Mouse (Mus musculus): ENCODE measurements at regions not wholly inside any gene's neighbourhood (a gene's known extent, or its start where the extent isn't known, plus 50 kb on each side); places are given as distances from the start of the nearest gene placed in this dataset.
A peak's percentile ranks its signal among the peaks of the same experiment; 100 is the strongest.

GRCm38 (mm10) chr8:75353786-75354185 is 52.6 kb downstream of the Gm10358 start:
- 55% methylated on average over 1 of the region's 1 CpGs for WGBS
- H3K4me3 ChIP-seq (replicated peaks; ENCODE audit: control insufficient read depth, low read depth, low read length), result no peak overlapping the region
- TF ChIP-seq POLR2A (IDR thresholded peaks at IDR 0.05; ENCODE audit: borderline replicate concordance, control insufficient read depth, low read depth, low read length) (no peak), CTCF (IDR thresholded peaks at IDR 0.05; ENCODE audit: control insufficient read depth, insufficient read depth, low read length) (no peak)
- no peaks in the 10 kb centered on the region for H3K4me1 ChIP-seq (ENCODE audit: control insufficient read depth, insufficient read depth, low read length)
- no peak overlapping the region for H3K27ac ChIP-seq (ENCODE audit: control insufficient read depth, insufficient read depth, low read depth, low read length, poor library complexity)

GRCm38 (mm10) chr8:75350141-75350540 is 56.2 kb downstream of the Gm10358 start:
- H3K4me1 ChIP-seq (ENCODE audit: control insufficient read depth, insufficient read depth, low read length), result no peaks in the 10 kb centered on the region
- 49% methylated on average over 1 of the region's 1 CpGs for WGBS
- H3K4me3 ChIP-seq (replicated peaks; ENCODE audit: control insufficient read depth, low read depth, low read length), result no peak overlapping the region
- no peak overlapping the region for H3K27ac ChIP-seq (ENCODE audit: control insufficient read depth, insufficient read depth, low read depth, low read length, poor library complexity)
- TF ChIP-seq POLR2A (IDR thresholded peaks at IDR 0.05; ENCODE audit: borderline replicate concordance, control insufficient read depth, low read depth, low read length), result no peak
- no peak for TF ChIP-seq CTCF (IDR thresholded peaks at IDR 0.05; ENCODE audit: control insufficient read depth, insufficient read depth, low read length)

GRCm38 (mm10) chr8:75348047-75348446 is 58.3 kb downstream of the Gm10358 start:
- no peak overlapping the region for H3K27ac ChIP-seq (ENCODE audit: control insufficient read depth, insufficient read depth, low read depth, low read length, poor library complexity)
- H3K4me3 ChIP-seq (replicated peaks; ENCODE audit: control insufficient read depth, low read depth, low read length), result no peak overlapping the region
- WGBS, result 53% methylated on average over 1 of the region's 1 CpGs
- TF ChIP-seq POLR2A (IDR thresholded peaks at IDR 0.05; ENCODE audit: borderline replicate concordance, control insufficient read depth, low read depth, low read length), result no peak
- no peak for TF ChIP-seq CTCF (IDR thresholded peaks at IDR 0.05; ENCODE audit: control insufficient read depth, insufficient read depth, low read length)
- H3K4me1 ChIP-seq (ENCODE audit: control insufficient read depth, insufficient read depth, low read length), result no peaks in the 10 kb centered on the region

- Histone ChIP-seq H3K27ac (ENCODE audit: control insufficient read depth, insufficient read depth, low read depth, low read length, poor library complexity) (no peak overlapping the region), H3K4me1 (ENCODE audit: control insufficient read depth, insufficient read depth, low read length) (no peaks in the 10 kb centered on the region), H3K4me3 (replicated peaks; ENCODE audit: control insufficient read depth, low read depth, low read length) (no peak overlapping the region)
- TF ChIP-seq POLR2A (IDR thresholded peaks at IDR 0.05; ENCODE audit: borderline replicate concordance, control insufficient read depth, low read depth, low read length), result no peak
- TF ChIP-seq CTCF (IDR thresholded peaks at IDR 0.05; ENCODE audit: control insufficient read depth, insufficient read depth, low read length), result no peak
- WGBS, result 72% methylated on average over 1 of the region's 1 CpGs
Measured at GRCm38 (mm10) chr8:75320614-75321013, 85.8 kb downstream of the Gm10358 start.

- Histone ChIP-seq H3K4me1 (ENCODE audit: control insufficient read depth, insufficient read depth, low read length) (no peaks in the 10 kb centered on the region), H3K4me3 (replicated peaks; ENCODE audit: control insufficient read depth, low read depth, low read length) (no peak overlapping the region), H3K27ac (ENCODE audit: control insufficient read depth, insufficient read depth, low read depth, low read length, poor library complexity) (no peak overlapping the region)
- 27% methylated on average over 4 of the region's 4 CpGs for WGBS
- no peak for TF ChIP-seq POLR2A (IDR thresholded peaks at IDR 0.05; ENCODE audit: borderline replicate concordance, control insufficient read depth, low read depth, low read length)
- no peak for TF ChIP-seq CTCF (IDR thresholded peaks at IDR 0.05; ENCODE audit: control insufficient read depth, insufficient read depth, low read length)
Measured at GRCm38 (mm10) chr8:75318526-75318925, 87.9 kb downstream of the Gm10358 start.

- WGBS, result 8% methylated on average over 3 of the region's 3 CpGs
- TF ChIP-seq CTCF (IDR thresholded peaks at IDR 0.05; ENCODE audit: control insufficient read depth, insufficient read depth, low read length), result peak; percentile 39
- TF ChIP-seq POLR2A (IDR thresholded peaks at IDR 0.05; ENCODE audit: borderline replicate concordance, control insufficient read depth, low read depth, low read length), result no peak
- H3K27ac ChIP-seq (ENCODE audit: control insufficient read depth, insufficient read depth, low read depth, low read length, poor library complexity), result no peak overlapping the region
Measured at GRCm38 (mm10) chr8:75315886-75316285, 90.5 kb downstream of the Gm10358 start.

GRCm38 (mm10) chr8:75309463-75309862 is 95.7 kb downstream of the Rasd2 start:
- WGBS, result 61% methylated on average over 2 of the region's 2 CpGs
- TF ChIP-seq POLR2A (IDR thresholded peaks at IDR 0.05; ENCODE audit: borderline replicate concordance, control insufficient read depth, low read depth, low read length) (no peak), CTCF (IDR thresholded peaks at IDR 0.05; ENCODE audit: control insufficient read depth, insufficient read depth, low read length) (no peak)

More at GRCm38 (mm10) chr8:75315886-75316285, 90.5 kb downstream of the Gm10358 start:
- Histone ChIP-seq H3K4me1 (ENCODE audit: control insufficient read depth, insufficient read depth, low read length) (no peaks in the 10 kb centered on the region), H3K4me3 (replicated peaks; ENCODE audit: control insufficient read depth, low read depth, low read length) (no peak overlapping the region)

GRCm38 (mm10) chr8:75291921-75292320 is 78.2 kb downstream of the Rasd2 start:
- WGBS, result 38% methylated on average over 3 of the region's 3 CpGs
- TF ChIP-seq POLR2A (IDR thresholded peaks at IDR 0.05; ENCODE audit: borderline replicate concordance, control insufficient read depth, low read depth, low read length), result no peak
- TF ChIP-seq CTCF (IDR thresholded peaks at IDR 0.05; ENCODE audit: control insufficient read depth, insufficient read depth, low read length), result no peak
- no peak overlapping the region for H3K4me3 ChIP-seq (replicated peaks; ENCODE audit: control insufficient read depth, low read depth, low read length)
- no peak overlapping the region for H3K27ac ChIP-seq (ENCODE audit: control insufficient read depth, insufficient read depth, low read depth, low read length, poor library complexity)
- no peaks in the 10 kb centered on the region for H3K4me1 ChIP-seq (ENCODE audit: control insufficient read depth, insufficient read depth, low read length)

More at GRCm38 (mm10) chr8:75309463-75309862, 95.7 kb downstream of the Rasd2 start:
- no peaks in the 10 kb centered on the region for H3K4me1 ChIP-seq (ENCODE audit: control insufficient read depth, insufficient read depth, low read length)
- no peak overlapping the region for H3K27ac ChIP-seq (ENCODE audit: control insufficient read depth, insufficient read depth, low read depth, low read length, poor library complexity)
- no peak overlapping the region for H3K4me3 ChIP-seq (replicated peaks; ENCODE audit: control insufficient read depth, low read depth, low read length)

GRCm38 (mm10) chr8:75289933-75290332 is 76.2 kb downstream of the Rasd2 start:
- TF ChIP-seq POLR2A (IDR thresholded peaks at IDR 0.05; ENCODE audit: borderline replicate concordance, control insufficient read depth, low read depth, low read length), result no peak
- 76% methylated on average over 8 of the region's 8 CpGs for WGBS
- no peak overlapping the region for H3K4me3 ChIP-seq (replicated peaks; ENCODE audit: control insufficient read depth, low read depth, low read length)
- H3K4me1 ChIP-seq (ENCODE audit: control insufficient read depth, insufficient read depth, low read length), result no peaks in the 10 kb centered on the region
- no peak overlapping the region for H3K27ac ChIP-seq (ENCODE audit: control insufficient read depth, insufficient read depth, low read depth, low read length, poor library complexity)

Measured in bone marrow, adult 2 months (tissue).